Mouse (Mus musculus) liver, embryonic 11.5 days (tissue): ENCODE measurements around the gene Rab12. TPM values are rescaled to one million over a fixed set of nuclear protein-coding genes. Genes with fewer than 3 reads are reported as not detected.

Experiments used
- ATAC-seq: fragments of 200-750 bp; cut with Nextera tagmentation; replicated peaks from 2 replicates; pipeline ENCODE4 v1.8.0; 2017; ENCODE audit warnings: moderate number of reproducible peaks, mild to moderate bottlenecking, moderate TSS enrichment, moderate library complexity; ENCODE audit not compliant: low FRiP score
- DNase-seq: peaks from one replicate; pipeline ENCODE4 v3.0.0-alpha.2; 2017; ENCODE audit warnings: low spot score
- H3K27ac ChIP-seq: fragments of 300-500 bp; sonication (generic); 2 replicates; pipeline ENCODE4 v1.5.1; 2014; ENCODE audit warnings: mild to moderate bottlenecking, low read depth, low read length, control low read depth
- H3K27me3 ChIP-seq: fragments of 300-500 bp; sonication (generic); replicated peaks from 2 replicates; pipeline ENCODE4 v1.6.1; 2014; ENCODE audit warnings: low read length, mixed read lengths; ENCODE audit not compliant: control insufficient read depth, insufficient read depth
- H3K36me3 ChIP-seq: fragments of 300-500 bp; sonication (generic); 2 replicates; pipeline ENCODE4 v1.6.1; 2014; ENCODE audit warnings: mild to moderate bottlenecking, low read length, moderate library complexity, mixed read lengths; ENCODE audit not compliant: control insufficient read depth, insufficient read depth
- H3K4me1 ChIP-seq: fragments of 300-500 bp; sonication (generic); replicated peaks from 2 replicates; pipeline ENCODE4 v1.6.1; 2014; ENCODE audit warnings: low read length, mixed read lengths; ENCODE audit not compliant: control insufficient read depth, insufficient read depth
- H3K4me2 ChIP-seq: fragments of 300-500 bp; sonication (generic); 2 replicates; pipeline ENCODE4 v1.6.1; 2014; ENCODE audit warnings: mild to moderate bottlenecking, control low read depth, moderate library complexity
- H3K4me3 ChIP-seq: fragments of 300-500 bp; sonication (generic); 2 replicates; pipeline ENCODE4 v1.5.1; 2014; ENCODE audit warnings: low read depth, low read length, control low read depth
- H3K9ac ChIP-seq: fragments of 300-500 bp; sonication (generic); 2 replicates; pipeline ENCODE4 v1.6.1; 2014; ENCODE audit warnings: low read depth, low read length, control low read depth
- H3K9me3 ChIP-seq: fragments of 300-500 bp; sonication (generic); 2 replicates; pipeline ENCODE4 v1.6.1; 2016; ENCODE audit warnings: low read length, inconsistent platforms, mixed read lengths; ENCODE audit not compliant: control insufficient read depth
- WGBS: fragments of 180-500 bp; shearing (Covaris S2); extraction: QIAGEN DNeasy Blood & Tissue Kit; methylation state at CpG from one replicate; pipeline ENCODE4 v1.1.7; 2014; 5-methylcytosine and 5-hydroxymethylcytosine counted together
- polyA plus RNA-seq: library from polyadenylated mRNA; unstranded; fragments of >200 nt; fragmentation: Nextera tagmentation; extraction: Ambion mirVana; gene quantifications from 2 replicates; pipeline ENCODE4 v1.2.1, GENCODE M21; 2014

Rab12 gene
- polyA plus RNA-seq, 1 experiment from 2014 or later: 24.5 TPM

DNA sequence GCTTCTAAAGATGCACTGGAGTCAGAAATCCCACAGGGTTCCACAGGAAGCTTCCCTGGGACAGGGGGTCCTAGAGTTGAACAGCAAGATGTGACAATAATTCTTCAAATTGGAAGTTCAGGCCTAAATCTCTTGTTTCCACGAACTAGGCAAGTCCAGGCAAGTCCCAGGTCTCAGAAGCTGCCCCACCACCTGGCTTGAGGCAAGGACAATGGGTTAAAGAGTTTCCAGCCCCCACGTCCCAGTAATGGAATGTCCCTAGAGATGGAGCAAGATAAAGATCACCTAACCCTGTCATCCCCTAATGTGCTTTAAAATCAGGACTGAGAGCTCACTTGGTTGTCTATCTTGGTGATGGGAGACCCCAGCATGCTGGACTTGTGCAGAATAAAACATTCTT, 34.6 kb downstream of the Rab12 start:
- Histone ChIP-seq H3K9me3 (no peaks in the 10 kb centered on the region), H3K27me3 (no peaks in the 10 kb centered on the region; the same call in 1 of the 2 replicates), H3K9ac (no peak overlapping the region), H3K4me3 (no peak overlapping the region), H3K4me1 (peaks cover 7% of the 10 kb centered on the region), H3K36me3 (no peaks in the 10 kb centered on the region), H3K4me2 (no peak overlapping the region), H3K27ac (no peak overlapping the region)
- DNase-seq: no peak
- WGBS: 43% methylated on average over 2 of the region's 2 CpGs
- ATAC-seq: no peak

DNA sequence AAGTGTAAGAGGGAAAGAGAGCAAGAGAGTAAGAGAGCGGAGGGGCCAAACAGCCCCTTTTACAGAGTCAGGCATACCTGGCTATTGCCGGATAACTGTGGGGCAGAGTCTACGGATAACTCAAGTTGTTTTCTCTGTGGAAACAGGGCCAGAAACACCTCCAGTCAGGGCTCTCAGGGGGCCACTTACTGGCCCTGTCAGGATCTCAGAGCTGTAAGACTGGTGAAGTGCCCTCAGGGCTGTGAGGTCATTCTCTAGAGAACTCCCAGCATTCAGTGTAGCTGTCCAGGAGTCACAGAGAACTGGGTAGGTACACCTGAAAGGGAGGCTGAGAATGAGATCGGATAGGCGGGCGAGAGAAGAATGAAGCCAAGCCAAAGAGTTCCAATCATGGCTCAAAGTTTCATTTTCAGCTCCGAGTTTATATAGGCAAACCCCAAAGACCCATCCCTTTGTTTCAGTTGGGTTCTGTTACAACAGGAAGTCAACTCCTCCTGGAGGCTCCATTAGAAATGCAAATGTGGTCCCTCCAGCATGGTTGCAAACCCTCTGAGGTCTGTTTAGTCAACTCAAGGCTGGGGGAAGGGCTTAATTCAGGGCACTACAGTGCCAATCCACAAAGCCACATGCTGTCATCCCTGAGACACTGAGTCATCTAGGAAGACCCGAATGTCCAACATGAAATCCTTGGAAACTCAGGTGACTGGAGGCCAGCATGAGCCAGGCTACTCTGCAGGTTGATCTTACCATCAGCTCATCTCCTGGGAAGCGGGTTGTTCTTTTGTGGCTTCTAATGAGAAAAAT, 35.7 kb downstream of the Rab12 start:
- Histone ChIP-seq H3K4me1 (peaks cover 15% of the 10 kb centered on the region), H3K36me3 (no peaks in the 10 kb centered on the region), H3K4me2 (no peak overlapping the region), H3K9me3 (no peaks in the 10 kb centered on the region), H3K27me3 (no peaks in the 10 kb centered on the region; the same call in none of the 2 replicates), H3K4me3 (no peak overlapping the region), H3K27ac (no peak overlapping the region), H3K9ac (no peak overlapping the region)
- ATAC-seq: no peak
- no peak for DNase-seq
- 77% methylated on average over 9 of the region's 9 CpGs for WGBS

GRCm38 (mm10) chr17:66481295-66481694, 38.2 kb downstream of the Rab12 start:
- no peak overlapping the region for H3K9ac ChIP-seq
- H3K4me3 ChIP-seq: no peak overlapping the region
- H3K4me1 ChIP-seq: peaks cover 15% of the 10 kb centered on the region
- H3K36me3 ChIP-seq: no peaks in the 10 kb centered on the region
- H3K9me3 ChIP-seq: no peaks in the 10 kb centered on the region
- 85% methylated on average over 5 of the region's 5 CpGs for WGBS
- no peaks in the 10 kb centered on the region; the same call in none of the 2 replicates for H3K27me3 ChIP-seq
- H3K27ac ChIP-seq: no peak overlapping the region
- ATAC-seq (no peak), DNase-seq (no peak)
- no peak overlapping the region for H3K4me2 ChIP-seq

GRCm38 (mm10) chr17:66480491-66481278, 38.8 kb downstream of the Rab12 start:
- peak overlapping the region; percentile 43; the same call in 1 of the 2 replicates for H3K4me3 ChIP-seq
- no peak overlapping the region for H3K27ac ChIP-seq
- no peaks in the 10 kb centered on the region; the same call in 1 of the 2 replicates for H3K27me3 ChIP-seq
- H3K4me1 ChIP-seq: peaks cover 15% of the 10 kb centered on the region
- no peak for DNase-seq
- WGBS: 31% methylated on average over 17 of the region's 17 CpGs
- no peaks in the 10 kb centered on the region for H3K9me3 ChIP-seq
- no peak for ATAC-seq
- H3K36me3 ChIP-seq: no peaks in the 10 kb centered on the region
- peak overlapping the region; percentile 81 for H3K4me2 ChIP-seq
- H3K9ac ChIP-seq: no peak overlapping the region

- Histone ChIP-seq H3K27me3 (no peaks in the 10 kb centered on the region; the same call in 1 of the 2 replicates), H3K4me1 (peaks cover 15% of the 10 kb centered on the region), H3K27ac (0 out of 2 replicates have a peak overlapping the region, but pooled peaks have one; percentile 19), H3K9me3 (no peaks in the 10 kb centered on the region), H3K4me3 (peak overlapping the region; percentile 43), H3K9ac (peak overlapping the region; percentile 43), H3K36me3 (no peaks in the 10 kb centered on the region), H3K4me2 (peak overlapping the region; percentile 81)
- ATAC-seq (peak; percentile 80), DNase-seq (peak; percentile 50)
- WGBS: 4% methylated on average over 21 of the region's 21 CpGs
Measured at GRCm38 (mm10) chr17:66479813-66480490, 39.6 kb downstream of the Rab12 start.

DNA sequence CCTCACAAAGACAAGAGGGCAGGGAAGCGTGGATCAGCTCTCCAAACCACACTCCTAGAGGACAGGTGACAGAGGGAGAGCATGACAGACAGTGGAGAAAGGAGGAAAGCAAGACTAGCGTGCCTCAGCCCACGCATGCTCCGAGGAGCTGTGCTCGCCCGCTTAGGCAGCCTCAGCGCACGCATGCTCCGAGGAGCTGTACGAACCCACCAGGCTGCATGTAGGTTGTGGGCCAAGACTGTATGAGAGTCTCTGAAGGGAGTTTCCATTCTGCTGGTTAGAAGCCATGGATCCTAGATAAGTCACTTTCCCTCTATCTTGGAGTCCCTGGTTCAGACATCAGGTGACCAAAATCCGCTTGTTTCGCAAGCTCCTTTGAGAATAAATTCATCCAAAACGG, 40.2 kb downstream of the Rab12 start:
- H3K4me2 ChIP-seq: peak overlapping the region; percentile 81
- H3K36me3 ChIP-seq: no peaks in the 10 kb centered on the region
- DNase-seq: peak; percentile 45
- H3K27ac ChIP-seq: no peak overlapping the region
- peaks cover 15% of the 10 kb centered on the region for H3K4me1 ChIP-seq
- no peaks in the 10 kb centered on the region; the same call in 1 of the 2 replicates for H3K27me3 ChIP-seq
- H3K9ac ChIP-seq: peak overlapping the region; percentile 43
- ATAC-seq: peak; percentile 78
- H3K9me3 ChIP-seq: no peaks in the 10 kb centered on the region
- H3K4me3 ChIP-seq: peak overlapping the region; percentile 43
- WGBS: 12% methylated on average over 13 of the region's 13 CpGs

GRCm38 (mm10) chr17:66473205-66473604, 46.3 kb downstream of the Rab12 start:
- 77% methylated on average over 1 of the region's 1 CpGs for WGBS
- Histone ChIP-seq H3K9ac (no peak overlapping the region), H3K4me1 (no peaks in the 10 kb centered on the region), H3K27ac (no peak overlapping the region), H3K9me3 (no peaks in the 10 kb centered on the region), H3K4me3 (no peak overlapping the region), H3K4me2 (no peak overlapping the region), H3K27me3 (0 out of 2 replicates have a peak, but pooled peaks cover 3% of the 10 kb centered on the region), H3K36me3 (no peaks in the 10 kb centered on the region)
- DNase-seq (no peak), ATAC-seq (no peak)

DNA sequence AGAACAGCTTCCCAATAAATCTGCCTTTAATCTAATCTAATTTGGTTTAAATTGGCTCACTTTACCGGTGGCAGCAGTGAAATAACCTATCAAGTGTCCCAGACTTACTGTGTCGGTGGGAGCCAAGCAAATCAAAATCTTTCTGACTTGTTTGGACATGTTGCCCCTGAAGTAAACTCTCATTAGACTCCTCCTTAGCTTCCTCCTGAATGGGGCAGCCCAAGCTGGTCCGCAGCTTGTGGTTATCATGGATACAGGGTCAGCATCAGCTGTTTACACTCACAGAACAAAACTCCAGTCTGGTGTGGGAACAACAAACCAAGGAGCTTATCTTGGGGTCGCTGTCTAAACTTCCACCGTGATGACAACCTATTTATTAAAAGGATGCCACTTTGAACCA, 47.8 kb downstream of the Rab12 start:
- Histone ChIP-seq H3K27me3 (0 out of 2 replicates have a peak, but pooled peaks cover 3% of the 10 kb centered on the region), H3K36me3 (no peaks in the 10 kb centered on the region), H3K4me2 (no peak overlapping the region), H3K27ac (no peak overlapping the region), H3K4me3 (no peak overlapping the region), H3K4me1 (no peaks in the 10 kb centered on the region), H3K9me3 (no peaks in the 10 kb centered on the region), H3K9ac (no peak overlapping the region)
- WGBS: 43% methylated on average over 5 of the region's 5 CpGs
- DNase-seq (no peak), ATAC-seq (no peak)
